Mouse (Mus musculus) frontal cortex, postnatal 25 days (tissue): Measurements from ENCODE around the gene Lyrm9.

Experiments
- DNase-seq, 2 experiments: peaks; one replicate each; pipeline ENCODE4 v3.0.0; 2022; ENCODE audit warnings: low spot score in 2 of 2

The Lyrm9 gene

GRCm38 (mm10) chr11:78826442-78827013, at the start of gene Lyrm9:
Gene Lyrm9 (plus strand): TSS chr11:78826584.
- peak; percentile 86 to 94 for DNase-seq

GRCm38 (mm10) chr11:78777851-78778680, 48.3 kb upstream of the Lyrm9 start:
- no peak for DNase-seq

- no peak for DNase-seq
Observed at GRCm38 (mm10) chr11:78780002-78780401, 46.4 kb upstream of the Lyrm9 start.

DNA sequence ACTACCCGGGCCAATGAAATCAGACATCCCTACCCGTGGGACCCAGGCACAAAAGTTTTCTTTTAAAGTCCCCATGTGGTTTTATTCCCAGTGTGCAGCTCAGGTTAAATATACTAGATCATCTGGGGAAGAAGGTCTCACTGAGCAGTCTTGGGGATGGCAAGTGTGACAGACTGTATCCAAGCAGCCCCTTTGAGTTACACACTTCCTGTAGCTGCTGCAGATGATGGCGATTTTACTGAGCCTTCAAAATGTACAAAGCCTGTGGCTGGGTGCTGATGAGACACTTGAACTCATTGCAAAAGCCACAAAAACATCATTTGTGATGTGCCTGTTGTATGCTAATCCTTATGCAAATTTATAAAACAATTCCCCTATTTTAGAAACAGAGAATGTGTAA, 45.8 kb upstream of the Lyrm9 start:
- DNase-seq = no peak

DNA sequence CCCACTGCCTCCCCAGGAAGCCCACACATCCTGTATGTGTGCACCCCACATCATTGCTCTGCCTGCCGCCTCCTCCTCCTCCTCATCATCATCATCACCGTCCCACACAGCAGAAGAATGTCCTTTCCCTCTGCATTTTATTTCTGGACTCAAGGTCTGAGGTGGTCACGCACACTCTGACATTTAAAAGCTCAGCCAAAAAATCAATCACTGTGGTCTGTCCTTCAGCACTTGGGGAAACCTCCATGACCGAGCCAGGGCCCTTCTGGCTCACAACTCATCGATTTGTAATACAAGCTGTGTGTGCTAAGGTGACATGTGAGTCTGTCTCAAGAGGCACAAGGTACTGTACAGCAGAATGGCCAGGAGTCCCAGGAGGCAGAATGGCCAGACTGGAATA, 44.1 kb upstream of the Lyrm9 start:
- DNase-seq = no peak

GRCm38 (mm10) chr11:78782791-78783347, 43.5 kb upstream of the Lyrm9 start:
- no peak for DNase-seq

DNA sequence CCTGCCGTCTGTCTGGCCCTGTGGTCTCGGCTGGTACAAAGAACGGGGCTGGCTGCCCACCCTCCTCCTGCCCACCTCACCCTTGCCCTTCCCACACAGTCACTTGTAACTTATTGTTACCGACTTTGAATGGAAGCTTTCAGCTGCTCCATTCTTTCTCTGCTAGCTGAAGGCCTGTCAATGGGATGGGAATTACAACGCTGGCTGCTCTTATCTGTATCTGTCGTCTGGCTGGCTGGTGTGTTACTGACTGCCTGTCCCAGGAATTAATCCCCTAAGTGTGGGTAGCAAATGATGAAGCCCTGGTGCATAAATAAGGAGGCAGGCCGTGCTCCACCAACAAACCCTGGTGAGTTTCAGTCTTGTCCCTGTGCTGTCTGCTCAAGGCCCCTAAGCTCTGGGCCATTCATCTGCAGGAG, 40.4 kb upstream of the Lyrm9 start:
- no peak for DNase-seq

- no peak for DNase-seq
Observed at GRCm38 (mm10) chr11:78789370-78790060, 36.9 kb upstream of the Lyrm9 start.

DNA sequence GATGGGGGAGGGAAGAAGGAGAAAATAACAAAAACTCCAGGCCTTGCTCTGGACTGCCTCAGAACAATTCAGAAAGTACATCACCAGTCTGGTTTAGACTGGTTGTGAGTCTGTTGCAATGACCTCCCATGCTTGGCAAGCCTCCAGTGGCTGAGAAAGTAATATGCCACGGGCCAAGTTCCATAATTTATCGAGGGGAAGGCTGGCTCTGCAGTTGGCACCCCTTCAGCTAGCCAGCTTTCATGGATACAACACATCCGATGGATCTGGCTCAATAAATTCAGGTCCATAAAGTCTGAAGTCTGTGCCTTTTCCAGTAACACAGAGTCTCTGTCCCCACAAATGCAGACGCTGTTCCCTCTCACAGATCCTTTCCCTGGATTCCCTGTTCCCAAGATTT, 34.8 kb upstream of the Lyrm9 start:
- no peak for DNase-seq

DNA sequence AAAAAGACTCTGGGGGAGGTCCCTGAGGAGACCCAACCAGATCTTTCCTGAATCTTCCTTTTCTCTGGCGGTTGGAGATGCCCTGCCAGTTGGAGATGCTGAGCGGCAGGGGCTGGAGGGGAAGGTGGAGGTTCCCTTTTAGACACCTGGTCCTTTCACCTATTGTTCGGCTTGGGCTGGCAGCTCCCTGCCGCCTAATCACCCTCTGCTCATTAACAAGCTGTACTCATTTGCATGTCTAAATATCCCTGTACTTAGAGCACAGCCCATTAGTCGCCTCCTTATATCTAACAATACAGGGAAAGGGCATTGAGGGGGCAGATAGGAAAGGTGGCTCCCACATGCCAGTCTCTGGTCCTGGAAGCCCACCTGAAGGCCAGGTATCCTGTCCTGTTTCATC, 34.3 kb upstream of the Lyrm9 start:
- DNase-seq = no peak

GRCm38 (mm10) chr11:78792465-78792864, 33.9 kb upstream of the Lyrm9 start:
- no peak for DNase-seq

DNA sequence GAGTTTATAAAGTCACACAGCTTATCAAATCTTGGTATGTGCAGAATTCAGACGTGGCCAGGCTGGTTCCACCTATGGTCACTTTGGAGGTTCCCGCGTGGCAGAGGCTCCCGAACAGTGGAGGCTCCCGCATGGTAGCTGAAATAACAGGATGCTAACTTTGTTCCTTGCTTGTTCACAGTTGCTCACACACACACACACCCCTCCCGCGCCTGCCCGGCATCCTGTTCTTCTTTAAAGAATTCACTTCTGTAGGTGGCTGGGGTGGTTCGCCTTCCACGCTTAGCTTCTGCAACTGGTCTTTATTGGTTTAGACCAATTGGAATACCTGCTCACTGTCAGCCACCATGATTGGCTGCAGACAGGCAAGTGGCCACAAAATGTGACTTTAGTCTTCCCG, 33.3 kb upstream of the Lyrm9 start:
- DNase-seq = no peak

DNA sequence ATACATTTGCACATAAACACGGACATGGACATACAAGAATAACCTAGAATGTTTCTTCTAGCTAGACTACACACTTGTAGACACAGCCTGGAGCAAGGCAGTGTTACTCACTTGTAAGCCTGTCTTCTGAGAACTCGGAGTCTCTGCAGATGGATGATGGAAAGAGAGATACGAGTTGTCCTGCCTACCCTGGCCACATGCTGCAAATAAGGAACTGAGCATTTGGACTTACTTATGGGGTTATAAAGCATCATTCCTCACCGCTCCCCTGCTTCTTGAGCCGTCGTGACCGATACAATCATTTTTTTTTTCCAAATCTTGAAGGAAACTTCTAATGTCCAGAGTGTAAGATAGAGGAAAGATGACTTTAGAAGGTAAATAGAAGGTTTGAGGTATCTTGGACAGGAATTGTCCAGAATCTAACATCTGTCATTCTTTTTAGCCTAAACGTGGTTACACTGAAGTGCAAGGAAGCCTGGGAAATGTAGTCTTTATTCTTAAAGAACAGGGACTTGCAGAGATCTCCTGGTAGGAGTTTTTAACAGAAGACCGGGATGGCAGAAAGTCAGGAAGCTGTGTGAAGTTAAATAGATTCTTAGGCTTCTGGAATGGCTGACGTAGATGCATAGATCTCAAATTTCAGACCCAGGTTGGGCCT, 30.2 kb upstream of the Lyrm9 start:
- no peak for DNase-seq

DNA sequence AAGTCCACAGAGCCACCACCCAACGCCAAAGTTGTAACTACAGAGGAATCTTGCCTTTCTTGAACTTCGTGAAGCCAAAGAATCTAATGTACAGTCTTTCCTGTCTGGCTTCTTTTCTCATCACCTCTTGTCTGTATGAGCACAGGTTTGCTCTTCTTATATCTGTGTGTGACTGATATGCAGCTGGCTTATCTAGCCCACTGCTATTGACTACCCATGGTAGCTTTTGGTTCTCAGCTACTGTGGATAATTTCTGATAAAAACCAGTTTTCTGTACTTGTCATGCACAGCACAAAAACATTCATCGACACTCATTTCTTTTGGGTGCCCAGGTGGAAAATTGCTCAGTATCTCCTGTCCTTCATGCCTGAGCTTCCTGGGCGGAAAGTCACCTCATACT, 25.3 kb upstream of the Lyrm9 start:
- no peak for DNase-seq

DNA sequence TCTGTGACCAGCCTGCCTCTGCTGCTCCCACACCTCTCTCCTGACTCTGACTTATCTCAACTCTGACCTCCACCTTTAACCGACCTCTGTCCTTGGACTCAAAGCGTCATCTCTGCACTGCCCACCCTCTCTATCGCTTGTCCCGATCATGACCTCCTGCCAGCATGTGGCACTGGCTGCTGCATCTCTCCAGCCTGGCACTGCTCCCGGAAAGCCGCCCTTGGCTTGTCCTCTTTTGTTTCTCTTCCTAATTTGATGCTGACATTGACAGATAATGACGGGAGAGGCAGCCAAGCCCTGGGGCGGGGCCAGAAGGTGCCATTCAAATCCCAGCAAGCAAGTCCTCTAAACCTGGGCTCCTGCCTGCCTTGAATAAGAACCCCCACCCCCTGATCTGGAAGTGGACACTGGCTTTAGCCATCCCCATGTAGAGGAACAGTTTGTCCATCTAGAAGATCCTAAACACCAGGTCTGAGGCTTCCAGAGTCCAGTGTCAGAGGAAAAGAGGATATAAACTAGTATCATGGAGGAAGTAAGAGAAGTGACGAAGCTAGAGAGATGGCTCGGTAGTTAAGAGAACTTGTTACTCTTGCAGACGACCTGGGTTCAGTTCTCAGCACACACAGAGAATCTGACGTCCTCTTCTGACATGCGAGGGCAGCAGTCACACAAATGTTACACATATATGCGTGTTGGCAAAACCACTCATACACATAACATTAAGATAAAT, 22.6 kb upstream of the Lyrm9 start:
- DNase-seq = no peak

DNA sequence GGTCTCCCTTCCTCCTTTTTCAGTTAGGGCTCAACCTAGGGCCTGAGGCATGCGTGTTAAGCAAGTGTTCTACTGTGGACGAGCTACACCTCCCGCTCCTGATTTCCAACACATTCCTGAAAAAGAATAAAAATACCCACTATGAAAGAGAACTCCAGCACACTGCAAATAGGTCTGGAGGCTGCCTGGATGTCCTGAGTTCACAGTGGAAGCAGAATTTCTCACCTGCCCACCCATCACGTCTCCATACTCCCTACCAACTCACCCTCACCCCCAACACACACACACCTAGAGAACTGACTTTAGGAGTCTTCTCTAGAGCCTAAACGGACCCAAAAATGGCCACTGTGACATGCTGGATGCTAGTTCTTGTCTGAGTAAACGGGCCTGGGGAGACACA, 21.8 kb upstream of the Lyrm9 start:
- no peak for DNase-seq

DNA sequence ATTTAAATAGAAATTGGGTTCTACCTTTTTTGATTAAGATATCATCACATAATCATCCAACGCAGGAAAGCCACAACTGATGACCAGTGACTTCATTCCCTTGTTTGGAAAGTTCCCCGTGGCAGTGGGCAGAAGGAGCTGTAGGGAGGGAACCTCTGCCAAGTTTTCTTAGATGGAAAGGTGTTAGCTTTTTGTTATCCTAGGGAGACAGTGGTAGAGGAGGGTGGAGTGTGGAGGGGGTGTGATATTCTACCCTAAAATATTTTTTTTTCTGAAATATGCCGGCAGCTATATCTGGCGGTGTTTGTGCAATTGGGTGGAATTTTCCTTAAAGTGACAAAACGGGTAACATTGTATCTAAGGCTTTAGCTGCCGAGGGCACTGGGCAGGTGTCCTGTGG, 21.2 kb upstream of the Lyrm9 start:
- DNase-seq = no peak

DNA sequence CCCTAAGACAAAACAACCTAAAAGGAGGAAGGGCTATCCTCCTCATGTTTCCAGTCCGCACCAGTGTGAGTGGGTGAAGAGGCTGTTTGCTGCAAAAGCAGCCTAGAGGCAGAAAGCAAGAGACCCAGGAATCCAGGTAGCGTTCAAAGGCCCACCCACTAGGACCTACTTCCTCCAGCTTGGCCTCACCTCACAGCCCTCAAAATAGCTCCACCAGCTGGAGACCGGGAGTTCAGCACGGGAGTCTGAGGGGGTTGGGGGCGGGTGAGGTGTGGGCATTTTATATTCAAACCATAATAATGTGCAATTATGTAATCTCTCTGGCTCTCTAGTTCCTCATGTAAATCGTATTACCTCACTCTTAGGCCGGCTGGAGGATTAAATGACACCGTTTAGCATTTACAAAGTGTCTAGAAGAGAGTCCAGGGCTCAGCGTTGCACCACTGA, 20.7 kb upstream of the Lyrm9 start:
- DNase-seq = peak in 1 of 2 experiments; percentile 41

DNA sequence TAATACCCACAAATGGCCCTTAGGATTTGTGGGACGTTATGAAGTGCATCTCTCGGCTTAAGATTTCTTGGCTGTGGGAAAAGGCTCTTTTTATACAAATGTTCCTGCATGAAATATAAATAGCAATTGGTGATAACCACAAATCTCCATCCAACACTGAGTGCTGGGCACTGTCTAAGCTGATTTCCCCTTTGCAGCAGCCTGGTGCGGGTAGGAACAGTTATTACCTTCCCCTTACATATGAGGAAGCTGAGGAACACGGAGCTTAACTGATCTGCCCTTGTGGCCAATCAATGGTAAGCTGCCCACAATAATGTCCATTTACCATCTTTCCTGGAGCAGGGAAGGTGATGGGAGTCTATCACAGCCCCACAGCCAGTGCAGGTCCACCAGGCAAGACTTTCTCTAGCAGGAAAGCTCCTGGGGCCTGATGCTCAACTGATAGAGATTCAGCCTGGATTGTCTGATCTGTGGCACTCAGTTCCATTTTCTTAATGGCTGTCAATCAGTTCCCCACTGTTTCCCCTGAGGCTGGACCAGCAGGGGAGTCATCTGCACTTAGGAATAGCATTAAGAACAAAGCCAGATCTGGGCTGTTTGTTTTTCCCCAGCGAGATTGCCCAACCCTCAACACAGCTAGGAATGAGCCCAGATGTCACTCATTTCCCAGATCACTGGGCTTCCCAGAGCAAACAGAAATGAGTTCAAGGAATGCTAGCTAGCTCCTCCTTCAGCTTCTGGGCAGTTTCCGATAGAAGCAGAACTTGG, 18.9 kb upstream of the Lyrm9 start:
- no peak for DNase-seq

DNA sequence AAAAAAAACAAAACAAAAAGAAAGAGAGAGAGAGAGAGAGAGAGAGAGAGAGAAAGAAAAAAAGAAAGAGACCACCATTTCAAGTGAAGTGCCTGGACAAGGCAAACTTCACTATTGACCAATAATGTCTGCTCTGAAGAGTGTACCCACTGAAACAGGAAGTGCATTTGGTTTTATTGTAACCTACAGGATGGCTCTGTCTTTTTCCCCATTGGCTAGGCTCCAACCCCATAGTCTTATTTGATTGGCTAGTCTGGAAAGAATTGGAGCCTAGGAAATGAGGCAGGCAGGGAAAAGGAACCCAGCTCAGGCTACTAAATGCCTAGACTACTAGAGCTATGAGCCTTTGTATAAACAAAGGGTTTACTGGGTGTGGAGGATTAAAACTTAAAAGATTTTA, 17.0 kb upstream of the Lyrm9 start:
- DNase-seq = no peak
